Mouse (Mus musculus) thymus, adult 18-20 months (tissue): ENCODE measurements at regions not wholly inside any gene's neighbourhood (a gene's known extent, or its start where the extent isn't known, plus 50 kb on each side); places are given as distances from the start of the nearest gene placed in this dataset.

Experiments used
- DNase-seq, 2 experiments: peaks; one replicate each; pipeline ENCODE4 v3.0.0; 2022; ENCODE audit warnings: mixed read lengths in 2 of 2

DNA sequence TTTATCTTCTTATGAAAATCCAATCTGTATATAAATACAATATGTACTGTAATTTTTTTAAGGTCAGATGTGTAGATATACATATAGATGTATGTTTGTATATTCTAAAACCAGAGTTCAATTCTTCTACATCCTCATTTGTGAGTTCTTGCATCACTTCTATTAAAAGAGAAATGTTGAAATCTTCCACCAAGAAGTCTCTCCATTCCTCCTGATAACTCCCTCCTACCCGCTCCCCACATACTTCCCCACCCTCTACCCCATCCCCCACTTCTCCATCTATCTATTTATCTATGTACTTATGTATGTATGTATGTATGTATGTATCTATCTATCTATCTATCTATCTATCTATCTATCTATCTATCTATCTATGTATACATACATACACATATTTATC lies 285.3 kb downstream of the Lmo4 start:
- no peak for DNase-seq

DNA sequence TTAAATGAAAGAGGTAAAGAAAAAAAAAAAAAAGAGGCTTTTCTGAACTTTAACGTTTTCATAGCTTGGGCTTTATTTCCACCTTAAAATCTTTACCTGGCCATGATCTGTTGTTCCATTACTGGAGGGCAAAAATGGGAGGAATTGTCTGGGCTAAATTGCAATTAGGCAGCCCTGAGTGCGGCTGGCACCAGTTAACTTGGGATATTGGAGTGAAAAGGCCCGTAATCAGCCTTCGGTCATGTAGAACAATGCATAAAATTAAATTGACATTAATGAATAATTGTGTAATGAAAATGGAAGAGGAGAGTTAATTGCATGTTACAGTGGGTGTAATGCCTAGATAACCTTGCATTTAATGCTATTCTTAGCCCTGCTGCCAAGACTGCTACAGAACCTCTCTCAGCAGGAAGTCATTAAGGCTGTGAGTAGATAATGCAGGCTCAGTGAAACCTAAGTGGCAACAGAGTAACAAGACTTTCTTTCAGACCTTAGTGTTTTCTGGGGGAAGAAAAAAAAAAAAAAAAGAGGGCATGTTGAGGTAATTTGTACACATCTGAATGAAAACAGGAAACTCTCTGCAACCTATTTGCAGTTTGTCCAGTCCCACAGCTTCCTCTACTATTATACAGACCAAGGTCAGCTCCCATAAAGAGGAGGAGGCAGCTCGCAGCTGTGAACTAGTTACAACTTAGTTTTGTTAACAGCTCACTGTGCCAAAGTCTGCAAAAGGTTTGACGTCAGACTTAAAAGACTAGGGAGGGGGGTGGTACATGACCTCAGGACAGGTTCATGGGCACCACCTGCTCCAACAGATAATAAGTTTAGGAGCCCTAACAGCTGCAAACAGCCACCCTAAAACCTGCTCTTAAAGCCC lies 290.4 kb downstream of the Lmo4 start:
- peak; percentile 21 to 63 for DNase-seq

DNA sequence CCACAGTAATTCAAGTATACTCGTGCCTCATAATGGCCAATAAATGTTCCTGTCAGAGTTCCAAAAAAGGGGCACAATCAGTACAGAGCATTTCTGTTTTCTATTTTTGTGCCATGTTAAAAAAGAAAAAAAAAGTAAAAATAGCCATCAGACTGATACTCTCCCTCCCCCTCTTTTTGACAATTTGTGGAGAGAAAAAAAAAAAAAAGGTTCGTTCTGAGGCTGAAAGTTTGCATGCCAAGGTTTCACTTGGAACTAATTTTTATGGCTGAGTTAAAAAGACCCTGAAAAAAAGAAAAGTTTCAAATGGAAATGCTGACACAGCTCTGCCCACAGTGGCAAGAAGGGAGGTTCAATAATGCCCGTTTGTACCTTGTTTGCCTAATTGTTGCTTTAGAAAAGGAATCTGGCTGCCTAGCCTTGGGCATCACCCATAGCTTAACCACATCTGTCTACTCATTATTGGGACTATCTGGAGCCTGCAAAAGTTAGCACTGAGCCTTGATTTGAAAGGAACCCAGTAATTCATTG lies 291.9 kb downstream of the Lmo4 start:
- no peak for DNase-seq

DNA sequence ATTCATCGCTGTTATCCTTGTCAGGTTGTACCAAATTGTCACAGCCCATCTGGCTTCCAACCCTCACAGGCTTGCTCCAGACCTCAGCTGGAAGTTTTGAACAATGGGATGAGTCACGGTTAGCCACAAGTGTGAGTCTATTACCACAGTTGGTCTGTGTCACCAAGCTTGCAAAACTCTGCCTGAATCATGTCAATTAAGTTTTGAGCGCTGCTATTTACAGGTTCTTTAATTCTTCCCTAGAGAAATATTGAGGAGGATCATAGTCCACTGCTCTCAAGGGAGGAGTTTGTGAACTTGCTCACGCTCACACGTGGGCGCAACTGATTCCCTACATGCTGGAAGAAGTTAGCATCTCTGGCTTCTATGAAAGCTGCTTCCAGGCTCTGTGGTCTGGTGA lies 292.6 kb downstream of the Lmo4 start:
- no peak for DNase-seq

DNA sequence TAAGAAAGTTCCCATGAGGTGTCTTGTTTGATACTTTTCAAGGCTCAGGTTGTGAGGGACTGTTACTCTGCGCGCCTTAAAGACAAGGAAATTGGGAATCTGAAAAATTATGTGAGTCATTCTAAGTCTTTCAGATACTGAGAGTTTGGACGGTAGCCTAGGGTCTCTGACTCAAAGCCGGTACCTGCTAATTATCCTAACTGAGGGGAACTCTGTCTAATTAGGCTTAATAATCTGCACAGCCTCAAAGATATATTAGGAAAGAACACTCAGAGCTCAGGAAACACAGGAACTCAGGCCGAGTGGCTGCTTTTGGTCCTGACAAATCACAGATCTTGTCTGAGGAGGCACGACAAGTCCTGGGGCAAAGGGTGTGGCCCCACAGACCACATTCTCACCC lies 295.7 kb downstream of the Lmo4 start:
- no peak for DNase-seq

DNA sequence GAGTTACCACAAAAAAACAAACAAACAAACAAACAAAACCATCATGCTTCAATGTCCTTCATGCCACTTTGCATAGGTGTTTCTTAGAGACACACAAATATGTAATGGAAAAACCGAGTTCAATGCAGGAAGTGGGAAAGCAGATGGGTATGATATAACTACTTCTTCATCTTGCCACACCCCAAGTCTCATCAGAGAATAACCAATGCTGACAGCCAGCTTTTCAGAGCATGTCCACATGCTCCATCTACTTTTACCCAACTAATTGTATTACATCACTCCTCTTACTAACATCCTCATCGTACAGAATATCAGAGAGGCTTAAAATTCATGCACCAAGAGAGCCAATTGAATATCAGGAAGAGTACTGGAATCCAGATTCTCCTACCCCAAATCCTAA lies 301.6 kb downstream of the Lmo4 start:
- no peak for DNase-seq

DNA sequence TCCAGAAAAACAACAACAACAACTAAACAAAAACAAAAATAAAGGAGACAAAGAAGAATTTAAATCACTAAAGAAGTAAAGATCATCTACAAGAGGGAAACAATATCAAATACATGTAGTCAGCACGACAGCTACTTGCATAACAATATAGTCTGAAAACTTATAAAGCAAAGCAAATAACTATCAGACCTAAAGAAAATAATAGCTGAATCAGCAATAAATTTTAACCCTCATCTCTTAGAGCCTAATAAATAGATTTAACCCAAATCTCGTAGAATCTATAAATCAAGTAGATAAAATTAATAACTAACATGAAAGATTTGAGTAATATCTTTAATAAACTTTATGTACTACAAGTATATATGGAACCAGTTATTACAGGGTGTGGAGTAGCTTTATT lies 324.2 kb downstream of the Lmo4 start:
- DNase-seq = no peak

DNA sequence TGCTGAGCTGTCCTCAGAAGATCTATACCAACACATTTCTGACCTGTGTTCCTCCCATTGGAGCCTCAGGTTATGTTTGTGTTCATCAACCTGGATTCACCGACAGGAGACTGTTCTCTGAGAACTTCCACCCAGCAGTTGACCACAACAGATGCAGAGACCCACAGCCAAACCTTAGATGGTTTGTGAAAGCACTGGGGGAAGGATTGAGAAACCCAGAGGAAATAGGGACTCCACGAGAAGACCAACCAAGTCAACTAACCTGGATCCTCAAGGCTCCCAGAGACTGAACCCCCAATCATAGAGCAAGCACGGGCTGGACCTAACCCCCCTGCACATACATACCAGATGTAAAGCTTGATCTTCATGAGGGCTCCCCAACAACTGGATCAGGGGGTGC lies 331.1 kb downstream of the Lmo4 start:
- DNase-seq = no peak

DNA sequence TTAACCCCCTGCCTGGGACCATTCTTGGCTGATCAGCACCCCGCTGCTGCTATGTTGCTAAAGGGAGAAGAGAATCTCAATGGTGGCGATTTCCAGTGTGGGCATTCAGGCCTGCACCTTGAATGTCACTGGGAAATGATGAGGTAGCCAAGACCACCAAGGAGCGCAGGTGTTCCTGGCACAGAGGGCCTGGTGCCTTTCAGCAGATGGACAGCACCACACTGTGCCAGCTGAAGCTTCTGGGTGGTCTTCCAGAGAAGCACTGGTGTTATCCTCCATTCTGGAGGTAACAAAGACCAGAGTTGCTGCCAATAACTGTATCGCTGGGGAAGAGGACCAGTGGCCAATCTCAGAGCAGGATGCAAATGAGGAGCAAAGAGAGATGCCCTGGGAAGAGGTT lies 338.5 kb downstream of the Lmo4 start:
- no peak for DNase-seq

DNA sequence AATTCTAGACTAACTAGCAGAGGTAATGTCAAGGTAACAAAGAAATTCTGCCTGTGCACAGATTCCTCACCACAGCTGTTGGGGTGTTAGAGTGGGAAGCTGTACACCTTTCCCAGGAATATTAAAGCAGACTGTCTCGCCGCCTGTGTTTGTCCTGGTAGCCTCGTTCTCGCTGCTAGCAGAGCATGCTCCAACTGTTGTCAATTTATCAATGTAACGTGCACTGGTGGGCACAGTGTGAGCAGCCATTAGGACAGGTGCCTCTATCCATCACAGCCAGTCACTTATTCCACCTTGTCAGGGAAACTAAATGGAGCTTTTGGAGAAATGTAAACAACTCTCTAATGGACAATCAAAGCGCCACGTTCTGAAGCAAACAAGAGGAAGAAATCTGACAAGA lies 339.4 kb downstream of the Lmo4 start:
- no peak for DNase-seq

DNA sequence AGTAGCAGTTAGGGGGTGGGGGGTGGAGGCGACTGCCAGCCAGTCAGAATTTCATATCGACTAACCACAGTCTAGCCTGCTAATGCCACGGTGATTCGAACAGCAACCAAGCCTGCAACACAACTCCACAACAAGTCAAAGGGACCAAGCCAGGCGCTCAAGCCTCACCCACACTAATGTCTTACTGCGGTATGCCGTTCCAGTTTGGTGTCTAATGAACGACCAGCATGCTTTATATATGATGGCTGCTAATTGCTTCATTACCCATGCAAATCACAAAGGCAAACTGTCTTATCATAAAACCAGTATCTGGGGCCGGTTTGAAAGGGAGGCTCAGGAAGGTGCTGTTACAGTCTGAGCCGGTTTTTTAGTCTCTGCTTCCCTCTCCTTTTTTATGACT lies 340.5 kb downstream of the Lmo4 start:
- DNase-seq = no peak

DNA sequence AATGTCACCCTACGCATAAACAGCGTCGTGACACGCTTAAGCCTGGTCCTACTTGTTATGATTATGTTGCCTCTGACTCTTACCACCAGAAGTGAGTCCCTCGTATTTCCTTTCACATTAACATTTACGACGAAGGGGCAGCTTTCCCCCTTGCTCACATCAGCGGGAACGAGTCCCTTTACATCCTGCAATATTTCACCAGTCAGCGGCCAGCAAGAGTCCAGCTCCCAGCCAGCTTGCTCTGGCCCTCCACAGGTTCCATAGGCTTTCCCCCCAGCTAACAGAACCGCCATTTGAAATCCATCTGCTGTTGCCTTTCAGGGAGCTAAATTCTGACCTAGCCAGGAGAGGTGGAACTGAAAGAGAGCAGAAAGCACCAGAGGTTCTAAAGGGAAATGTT lies 342.5 kb downstream of the Lmo4 start:
- DNase-seq = no peak

DNA sequence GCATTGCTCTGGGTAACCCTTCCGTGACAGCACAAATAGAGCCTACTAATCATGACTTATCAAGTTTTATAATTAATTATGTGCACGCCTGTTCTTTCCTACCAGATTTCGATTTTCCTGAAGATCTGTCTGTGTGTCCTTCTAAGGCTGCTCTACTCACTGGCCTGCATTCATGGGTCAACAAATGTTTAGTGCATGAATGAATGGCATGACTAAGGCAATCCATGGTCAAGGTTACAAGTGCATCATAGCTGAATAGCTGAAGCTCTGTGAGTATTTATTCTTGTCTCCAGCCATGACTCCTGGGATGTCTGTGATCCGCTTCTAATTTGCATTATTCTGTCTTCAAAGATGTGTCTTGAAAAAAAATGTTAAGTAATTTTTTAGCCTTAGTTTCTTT lies 343.2 kb downstream of the Lmo4 start:
- DNase-seq = no peak

DNA sequence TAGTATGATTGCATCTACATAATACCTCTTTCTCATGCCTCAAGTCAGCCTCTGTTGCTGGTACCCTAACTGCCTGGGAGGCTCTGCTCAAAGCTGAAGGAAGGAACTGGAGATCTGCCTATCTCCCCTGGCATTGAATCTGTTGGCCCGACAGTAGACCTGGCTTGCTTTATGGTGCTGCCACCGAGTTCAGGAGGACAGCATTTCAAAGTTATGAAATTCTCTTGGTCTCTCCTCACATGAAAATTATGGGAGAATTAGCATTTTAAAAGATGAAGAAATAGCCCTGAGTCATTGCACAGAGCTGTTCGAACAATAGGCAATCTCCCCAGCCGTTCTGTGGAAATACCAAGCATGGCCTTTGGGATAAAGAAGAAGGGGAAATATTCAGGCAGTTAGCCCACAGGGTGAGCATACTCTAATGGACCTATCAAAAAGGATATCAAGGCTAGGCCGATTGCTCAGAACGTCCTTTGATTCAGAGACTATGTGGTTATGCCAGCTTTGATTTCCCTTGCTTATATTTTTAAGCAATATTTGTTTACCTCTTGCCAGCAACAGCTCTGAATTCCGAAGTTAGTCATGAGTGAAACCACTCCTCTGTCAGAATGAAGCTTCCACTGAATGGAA lies 369.3 kb downstream of the Lmo4 start:
- no peak for DNase-seq

DNA sequence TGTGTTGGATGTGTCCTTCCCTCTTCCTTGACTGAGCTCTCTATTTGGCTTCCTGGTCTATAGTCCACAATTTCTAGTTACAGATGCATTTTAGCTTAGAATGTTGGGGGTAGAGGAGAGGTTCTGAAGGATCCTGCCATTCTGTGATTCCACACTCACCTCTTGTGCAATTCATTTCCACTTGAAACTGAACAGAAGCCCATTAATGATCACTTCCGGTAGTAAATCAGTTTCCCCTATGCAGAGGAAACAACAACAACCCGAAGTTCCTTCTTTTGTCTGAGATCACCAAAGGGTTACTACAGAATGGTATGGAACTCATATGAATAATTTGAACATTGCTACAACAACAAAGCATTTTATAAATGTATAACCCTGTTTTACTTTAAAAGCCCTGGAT lies 370.3 kb downstream of the Lmo4 start:
- DNase-seq = no peak

DNA sequence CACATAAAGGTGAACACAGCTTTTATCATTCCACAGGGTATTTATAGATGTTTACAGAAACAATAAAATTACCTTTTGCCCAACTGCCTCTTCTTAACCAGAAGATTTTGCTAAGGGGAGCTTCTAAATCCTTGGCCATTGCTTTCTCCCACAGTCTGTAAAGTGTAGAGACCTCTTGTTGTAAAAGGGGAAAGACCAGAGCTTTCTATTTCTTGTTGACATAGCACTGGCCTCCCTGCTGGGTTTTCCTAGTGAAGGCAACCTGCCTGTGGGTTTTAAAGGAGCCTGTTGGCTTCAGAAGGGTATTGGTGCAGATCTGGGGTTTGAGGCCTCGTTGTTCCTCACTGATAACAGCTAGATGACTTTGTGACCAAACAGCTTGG lies 381.6 kb downstream of the Lmo4 start:
- no peak for DNase-seq

DNA sequence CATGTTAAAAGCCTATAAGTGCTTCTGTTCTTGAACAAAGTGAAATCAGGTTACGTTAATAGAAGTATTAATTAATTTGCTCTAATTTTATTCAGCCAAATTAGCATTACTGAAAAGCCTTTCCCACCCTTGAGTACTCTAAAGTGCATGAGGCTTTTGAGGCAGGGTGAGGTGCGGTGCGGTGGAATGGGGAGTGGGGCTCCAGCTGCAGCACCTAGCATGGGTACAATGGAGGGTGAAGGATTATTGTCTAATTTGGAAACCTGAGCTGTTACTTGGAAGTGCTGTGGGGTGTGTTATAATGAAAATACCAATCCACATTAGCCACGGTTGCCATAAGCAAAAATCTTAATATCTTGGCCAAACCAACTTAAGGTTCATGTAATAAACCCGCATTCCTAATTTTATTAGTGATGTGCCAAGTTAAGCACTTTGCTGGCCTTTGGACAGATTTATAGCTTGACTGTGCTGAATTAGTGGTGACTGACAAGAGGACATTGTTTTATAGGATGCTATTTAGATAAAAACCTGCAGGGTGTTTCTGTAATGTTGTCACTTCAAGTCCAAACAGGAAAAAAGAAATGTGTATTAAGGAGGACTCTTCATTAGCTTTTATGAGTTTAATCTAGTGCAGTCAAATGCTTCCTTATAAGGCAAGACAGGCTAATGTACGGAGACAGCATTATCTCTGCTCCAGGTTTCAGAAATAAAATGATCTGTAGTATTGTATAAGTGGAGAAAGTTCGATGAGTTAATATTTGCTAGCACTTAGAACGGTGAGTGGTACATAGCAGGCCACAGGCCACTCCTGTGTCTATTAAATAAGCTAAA lies 382.2 kb downstream of the Lmo4 start:
- no peak for DNase-seq

DNA sequence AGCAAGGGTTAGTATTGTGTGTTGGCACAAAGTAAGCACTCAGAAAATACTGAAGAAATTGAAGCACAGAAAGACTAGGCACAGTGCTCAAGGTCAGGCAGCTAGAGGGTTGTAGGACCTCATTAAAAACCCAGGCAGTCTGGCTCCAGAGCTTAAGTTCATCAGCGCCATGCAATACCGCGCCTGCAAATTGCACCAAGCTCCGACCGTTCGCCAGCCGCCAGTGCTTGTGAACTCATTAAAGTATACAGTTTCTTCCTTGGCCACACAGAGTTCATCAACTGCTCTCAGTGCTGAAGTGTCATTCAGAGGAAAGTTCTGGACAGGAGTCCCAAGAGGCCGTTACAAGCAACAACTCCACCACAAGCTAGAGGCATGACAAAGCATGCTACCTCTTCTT lies 397.5 kb downstream of the Lmo4 start:
- no peak for DNase-seq

DNA sequence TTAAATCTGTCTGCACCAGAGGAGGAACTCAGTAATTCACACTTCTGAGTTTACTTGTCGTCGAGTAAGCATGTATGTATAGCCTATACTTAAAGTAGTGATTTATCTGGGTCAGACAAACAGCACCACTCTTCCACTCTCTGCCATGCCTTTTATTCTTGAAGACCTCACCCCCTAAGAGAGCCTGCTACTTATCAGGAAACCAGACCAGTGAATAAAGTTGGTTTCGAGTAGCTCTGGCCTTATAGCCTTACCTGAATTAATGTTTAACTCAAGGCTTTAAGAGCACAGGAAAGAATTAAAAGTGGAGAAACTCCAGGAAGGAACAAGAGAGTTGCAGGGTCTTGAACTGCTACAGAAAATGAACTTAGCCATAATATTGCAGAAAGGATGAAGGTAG lies 398.1 kb downstream of the Lmo4 start:
- no peak for DNase-seq

DNA sequence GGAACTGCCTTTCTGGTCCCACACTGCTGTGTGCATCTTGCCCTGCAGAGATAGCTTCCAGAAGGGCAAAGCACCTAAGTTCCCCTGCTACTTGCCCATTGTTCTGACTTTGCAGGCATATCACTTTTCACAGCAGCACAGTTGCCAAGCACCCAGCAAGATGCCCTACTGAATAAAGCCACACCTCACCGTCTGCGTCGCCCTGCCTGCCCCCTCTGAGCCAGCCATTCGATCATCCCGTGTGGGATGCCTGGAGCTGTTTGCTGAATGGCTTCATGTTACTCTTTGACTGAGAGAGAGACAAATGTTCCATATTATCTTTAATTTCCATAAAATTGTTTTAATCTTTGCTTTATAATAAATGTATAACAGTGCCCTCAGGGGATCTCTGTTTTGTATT lies 407.2 kb downstream of the Lmo4 start:
- DNase-seq = no peak

DNA sequence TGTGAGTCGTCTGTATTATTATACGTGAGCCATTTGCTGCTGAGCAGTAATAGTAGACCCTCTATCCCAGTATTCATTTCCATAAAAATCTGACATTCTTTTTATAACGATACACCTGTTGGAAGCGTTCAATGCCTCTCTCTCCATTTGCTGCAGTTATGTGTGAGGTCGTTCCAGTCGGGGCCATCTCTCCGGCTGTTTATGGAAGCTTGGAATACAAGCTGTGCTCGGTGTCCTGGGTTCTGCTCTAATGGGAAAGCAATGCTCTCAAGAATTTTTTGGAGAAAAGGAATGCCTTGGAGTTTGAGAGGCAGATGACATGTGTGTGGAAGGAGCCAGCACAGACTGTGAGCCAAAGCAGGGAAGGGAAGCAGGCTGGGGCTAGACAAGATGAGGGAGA lies 414.1 kb downstream of the Lmo4 start:
- no peak for DNase-seq

DNA sequence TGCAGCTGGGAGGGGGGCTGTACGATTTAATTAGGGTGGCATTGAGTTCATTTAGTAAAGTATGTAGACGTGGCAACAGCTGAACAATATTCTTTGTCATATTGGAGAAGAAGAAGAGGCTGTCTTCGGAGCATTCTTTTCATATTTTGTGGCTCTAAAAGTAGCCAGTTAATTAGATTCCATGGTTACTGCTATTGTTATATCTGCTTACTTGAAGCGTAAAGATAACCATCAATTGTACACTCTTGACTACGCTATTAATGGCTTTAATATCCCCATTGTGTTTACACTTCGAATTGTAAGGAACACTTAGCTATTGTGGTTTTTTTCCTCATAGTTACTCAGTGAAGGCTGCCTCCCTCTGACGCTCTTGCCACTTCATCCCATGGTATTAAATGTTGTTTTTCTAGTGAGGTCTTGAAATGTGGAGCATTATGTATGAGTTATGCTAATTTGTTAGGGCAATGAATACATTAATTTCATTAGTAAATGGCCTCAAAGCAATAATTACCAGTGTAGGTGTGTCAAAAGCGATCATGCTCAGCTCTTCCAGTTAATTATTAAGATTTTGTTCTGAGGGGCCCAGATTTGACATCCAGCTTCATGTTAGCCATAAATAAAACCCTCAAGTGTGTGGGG lies 415.0 kb downstream of the Lmo4 start:
- no peak for DNase-seq

DNA sequence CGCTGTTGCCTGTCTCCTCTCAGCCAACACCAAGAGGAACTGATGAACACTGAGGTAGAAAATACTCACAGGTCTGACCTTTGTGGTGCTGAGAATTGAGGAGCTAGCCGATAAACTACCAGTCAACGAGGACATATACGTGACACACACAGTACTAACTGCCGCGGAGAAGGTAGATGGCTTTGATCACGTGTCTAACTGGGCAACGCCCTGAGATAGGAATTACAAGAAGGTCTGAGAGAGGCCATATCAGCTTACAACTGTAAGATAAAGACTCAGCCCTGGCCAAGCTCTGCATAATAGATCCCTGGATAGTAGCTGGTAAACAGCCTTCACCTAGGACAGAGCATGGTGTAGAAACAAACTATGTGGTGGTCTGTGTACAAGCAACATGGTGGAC lies 418.1 kb downstream of the Lmo4 start:
- DNase-seq = no peak
